22 mouse cellular contexts compared by ENCODE assay signal in the genomic region with DNA sequence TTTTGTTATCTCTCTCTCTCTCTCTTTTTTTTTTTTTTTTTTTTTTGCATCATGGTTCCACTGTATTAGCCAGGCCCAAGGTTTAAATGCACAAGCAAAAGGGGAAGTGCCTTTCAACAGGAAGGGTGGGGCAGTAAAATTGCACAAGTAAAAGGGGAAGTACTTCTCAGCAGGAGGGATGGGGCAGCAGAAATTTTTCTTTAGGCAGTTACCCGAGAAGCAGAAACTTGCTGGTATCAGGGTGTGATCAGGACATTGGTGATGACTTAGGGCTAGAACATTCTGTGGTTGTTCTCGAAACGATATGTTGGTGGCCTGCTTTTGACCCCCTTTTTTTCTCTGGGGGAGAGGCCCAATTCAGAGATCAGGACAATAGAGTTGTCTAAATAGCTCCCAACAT. TPM values are rescaled to one million over a fixed set of nuclear protein-coding genes. Genes with fewer than 3 reads are reported as not detected.
DNase-seq lines count a peak whose midpoint lies in the region; ATAC-seq and TF ChIP-seq lines count a peak whose summit lies in the region.
"Not testable (repeated sequence)": the region's sequence is repeated elsewhere in the genome, so short reads cannot be mapped to it uniquely, and the experiment has no call there.
"Had no signal": no experiment of that assay in that cellular context is flagged by ENCODE, and none has a peak within 500 bp of the region (broad histone marks: within the 10 kb centered on the region; RNA-seq: fewer than 3 reads in every experiment).

No protein-coding gene starts in this region.

- peak; percentile 97 for ATAC-seq in G1E (ENCODE audit: extremely low read depth, insufficient number of reproducible peaks, low FRiP score, poor library complexity, severe bottlenecking)

- not testable (repeated sequence) for H3K27me3 ChIP-seq in G1E (ENCODE audit: insufficient read depth, low read length); MEL (ENCODE audit: control insufficient read depth in 1 of 2, insufficient read depth in 2 of 2, low read length in 2 of 2)

- not testable (repeated sequence) for H3K79me2 ChIP-seq in MEL (ENCODE audit: control insufficient read depth, insufficient read depth, low read length, poor library complexity)

- not testable (repeated sequence) for TF ChIP-seq CTCF in G1E (IDR thresholded peaks at IDR 0.05; ENCODE audit: low read depth, low read length); MEL (IDR thresholded peaks at IDR 0.05 in 2 of 3, conservative IDR thresholded peaks at IDR 0.05 in 1 of 3; ENCODE audit: control insufficient read depth in 1 of 3, insufficient read depth in 1 of 3, low read depth in 2 of 3, low read length in 3 of 3, poor library complexity in 1 of 3, severe bottlenecking in 1 of 3)

- H3K4me1 ChIP-seq in G1E (ENCODE audit: insufficient read depth, low read depth, low read length); MEL (ENCODE audit: control insufficient read depth in 1 of 2, insufficient read depth in 2 of 2, low read length in 2 of 2): not testable (repeated sequence)

- DNase-seq in 416B (ENCODE audit: low read depth) (peak; percentile 6), A20 (ENCODE audit: low read depth, low spot score) (peak; percentile 2), G1E (ENCODE audit: low spot score) (peak; percentile 1), MEL (ENCODE audit: low read depth, low spot score) (peak; percentile 56), MEL-GATA-1-ER (ENCODE audit: extremely low read depth, low read depth) (peak; percentile 9), R1 (ENCODE audit: low read depth, low spot score) (peak; percentile 3)

- H3K27ac ChIP-seq in MEL (ENCODE audit: control insufficient read depth, low read depth, low read length): not testable (repeated sequence)

- not testable (repeated sequence) for H3K4me3 ChIP-seq in G1E (ENCODE audit: low read depth, low read length); MEL (ENCODE audit: control insufficient read depth in 1 of 2, insufficient read depth in 1 of 2, low read depth in 2 of 2, low read length in 2 of 2)

- not testable (repeated sequence) for TF ChIP-seq RAD21 in MEL (IDR thresholded peaks at IDR 0.05; ENCODE audit: low read depth, low read length)

- not testable (repeated sequence) for H3K36me3 ChIP-seq in G1E (replicated peaks); MEL (ENCODE audit: control insufficient read depth in 1 of 2, insufficient read depth in 2 of 2, low read length in 2 of 2)

- not testable (repeated sequence) for H3K9me3 ChIP-seq in G1E (replicated peaks); MEL (replicated peaks; ENCODE audit: insufficient read depth, low read length)

- not testable (repeated sequence) for H3K9ac ChIP-seq in MEL (ENCODE audit: control insufficient read depth, low read depth, low read length, poor library complexity, severe bottlenecking)

- not testable (repeated sequence) for TF ChIP-seq POLR2A in MEL (IDR thresholded peaks at IDR 0.05; ENCODE audit: control insufficient read depth in 1 of 2, insufficient read depth in 1 of 2, low read depth in 1 of 2, low read length in 2 of 2, poor library complexity in 1 of 2)

- TF ChIP-seq EP300 in MEL (IDR thresholded peaks at IDR 0.05; ENCODE audit: low read depth in 1 of 2, low read length in 2 of 2): not testable (repeated sequence)

TF ChIP-seq in MEL, 35 proteins besides CTCF, POLR2A, EP300 and RAD21:
- peak; percentile 58; the same call in 1 of the 2 replicates for TF ChIP-seq ZNF384 (IDR thresholded peaks at IDR 0.05; ENCODE audit: low read depth, low read length)

RNA-seq across cellular contexts. Expression of a gene that starts 21.8 kb away (rescaled TPM):
- total RNA-seq in G1E (2014; fragmentation: Nextera tagmentation) (not detected in 2 replicates), G1E (2017) (not detected in 2 replicates), MEL (2012; rRNA removed) (not detected in 2 replicates)
- polyA plus RNA-seq in G1E (2012) (not detected in 2 replicates), MEL (2012; ENCODE audit: insufficient read depth in 1 of 2, insufficient read length in 2 of 2, low read depth in 1 of 2, low replicate concordance in 2 of 2, missing spikeins in 1 of 2) (not detected)
- total RNA-seq: adrenal gland, adult 18-20 months; adrenal gland, adult 2 months; adrenal gland, adult 8-10 months; adrenal gland, postnatal 10 days; adrenal gland, postnatal 14 days; adrenal gland, postnatal 25 days; adrenal gland, postnatal 36 days; adrenal gland, postnatal 4 days; CH12.LX; ES-E14 had no signal
- polyA plus RNA-seq: activated CD4-positive, CD25-positive, alpha-beta regulatory T cell, adult 4 months; adrenal gland, adult 2 months; brain, embryonic 14.5 days; C2C12; CD4-positive, CD25-positive, alpha-beta regulatory T cell, adult 4 months; cerebellum, adult 2 months; Patski had no signal

Comparison
In these comparisons a context has a peak if more than half of its experiments do, and no peak if none do; other contexts are left out.
1. DNase-seq: peak in every context shown above with its lines; median percentile 56 in MEL; 9 in MEL-GATA-1-ER; 6 in 416B; 3 in R1; 2 in A20; 1 in G1E.